Mouse (Mus musculus) lung, postnatal 0 days (tissue): ENCODE results near the gene Hdac7. TPM values are rescaled to one million over a fixed set of nuclear protein-coding genes. Genes with fewer than 3 reads are reported as not detected.
A peak's percentile ranks its signal among the peaks of the same experiment; 100 is the strongest.
"Not testable (repeated sequence)": the region's sequence is repeated elsewhere in the genome, so short reads cannot be mapped to it uniquely, and the experiment has no call there.

Experiments
- ATAC-seq: fragments of 200-750 bp; cut with Nextera tagmentation; 2 replicates; pipeline ENCODE4 v1.8.0; 2017; ENCODE audit warnings: moderate library complexity
- DNase-seq: peaks from one replicate; pipeline ENCODE4 v3.0.0-alpha.2; 2016; ENCODE audit warnings: low spot score
- H3K27ac ChIP-seq: fragments of 300-500 bp; sonication (generic); 2 replicates; pipeline ENCODE4 v1.5.1; 2014; ENCODE audit warnings: antibody characterized with exemption, mild to moderate bottlenecking, low read length, mixed read lengths
- H3K27me3 ChIP-seq: fragments of 300-500 bp; sonication (generic); replicated peaks from 2 replicates; pipeline ENCODE4 v1.6.1; 2014; ENCODE audit warnings: low read length, mixed read lengths; ENCODE audit not compliant: insufficient read depth
- H3K36me3 ChIP-seq: fragments of 300-500 bp; sonication (generic); 2 replicates; pipeline ENCODE4 v1.6.1; 2014; ENCODE audit warnings: low read length, mixed read lengths; ENCODE audit not compliant: insufficient read depth
- H3K4me1 ChIP-seq: fragments of 300-500 bp; sonication (generic); 2 replicates; pipeline ENCODE4 v1.6.1; 2014; ENCODE audit warnings: antibody characterized with exemption, low read depth, low read length, mixed read lengths; ENCODE audit not compliant: insufficient read depth
- H3K4me2 ChIP-seq: fragments of 300-500 bp; sonication (generic); replicated peaks from 2 replicates; pipeline ENCODE4 v1.6.1; 2014; ENCODE audit warnings: low read depth, mild to moderate bottlenecking, low read length, moderate library complexity, mixed read lengths
- H3K4me3 ChIP-seq: fragments of 300-500 bp; sonication (generic); 2 replicates; pipeline ENCODE4 v1.5.1; 2014; ENCODE audit warnings: low read depth, low read length
- H3K9ac ChIP-seq: fragments of 300-500 bp; sonication (generic); replicated peaks from 2 replicates; pipeline ENCODE4 v1.6.1; 2014; ENCODE audit warnings: low read depth, mild to moderate bottlenecking
- H3K9me3 ChIP-seq: fragments of 300-500 bp; sonication (generic); 2 replicates; pipeline ENCODE4 v1.6.1; 2016; ENCODE audit warnings: low read length, mixed read lengths
- CTCF ChIP-seq: IDR thresholded peaks from 2 replicates; pipeline ENCODE4 v1.5.1; 2016; ENCODE audit warnings: antibody characterized with exemption, mild to moderate bottlenecking
- EP300 ChIP-seq: IDR thresholded peaks from 2 replicates; pipeline ENCODE4 v1.6.1; 2016; ENCODE audit warnings: antibody characterized with exemption, mild to moderate bottlenecking, control low read depth
- WGBS: fragments of 180-500 bp; shearing (Covaris S2); extraction: QIAGEN DNeasy Blood & Tissue Kit; methylation state at CpG from one replicate; pipeline ENCODE4 v1.1.7; 2014; 5-methylcytosine and 5-hydroxymethylcytosine counted together
- polyA plus RNA-seq: library from polyadenylated mRNA; unstranded; fragments of >200 nt; fragmentation: Nextera tagmentation; extraction: Ambion mirVana; gene quantifications from 2 replicates; pipeline ENCODE4 v1.2.1, GENCODE M21; 2015

The Hdac7 gene
- polyA plus RNA-seq, 1 experiment from 2014 or later = 43.2 TPM

- 62% methylated on average over 9 of the region's 9 CpGs for WGBS
- H3K4me3 ChIP-seq = no peak overlapping the region
These were observed 36.1 kb upstream of the Hdac7 start for GRCm38 (mm10) chr15:97880441-97880840.

DNA sequence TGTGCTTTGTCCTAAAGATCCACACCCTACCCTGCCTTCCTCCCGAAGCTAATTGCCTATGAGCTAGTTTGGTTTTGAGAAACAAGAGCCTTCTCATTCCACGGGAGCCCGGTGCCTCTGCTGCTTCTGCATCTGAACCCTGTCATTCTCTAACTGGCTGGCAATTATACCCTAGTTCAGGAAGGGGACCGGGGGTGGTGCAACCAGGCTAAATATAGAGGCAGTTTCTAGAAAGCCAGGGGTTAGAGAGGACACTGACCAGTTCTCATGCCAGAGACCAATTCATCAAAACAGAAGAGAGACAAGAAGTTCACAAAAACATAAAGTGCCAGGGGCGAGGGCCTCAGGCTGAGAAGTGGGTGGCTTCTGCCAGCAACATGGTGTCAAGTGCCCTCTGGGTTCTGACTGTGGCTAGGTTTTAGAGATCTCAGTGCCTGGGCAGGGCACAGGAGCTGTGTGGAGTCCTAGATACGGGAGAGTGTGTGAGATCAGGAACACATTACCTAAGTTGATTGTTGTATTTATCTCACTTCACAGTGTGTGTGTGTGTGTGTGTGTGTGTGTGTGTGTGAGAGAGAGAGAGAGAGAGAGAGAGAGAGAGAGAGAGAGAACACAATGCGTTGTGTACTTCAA is 34.5 kb upstream of the Hdac7 start:
- no peaks in the 10 kb centered on the region for H3K9me3 ChIP-seq
- no peaks in the 10 kb centered on the region for H3K4me1 ChIP-seq
- TF ChIP-seq CTCF = no peak; the same call in 1 of the 2 replicates
- TF ChIP-seq EP300 = no peak
- H3K4me3 ChIP-seq = no peak overlapping the region
- no peaks in the 10 kb centered on the region for H3K27me3 ChIP-seq
- no peak for DNase-seq
- no peaks in the 10 kb centered on the region for H3K36me3 ChIP-seq
- H3K4me2 ChIP-seq = no peak overlapping the region
- no peak overlapping the region for H3K27ac ChIP-seq
- H3K9ac ChIP-seq = no peak overlapping the region
- 39% methylated on average over 7 of the region's 7 CpGs for WGBS
- peak; percentile 53 for ATAC-seq

More at GRCm38 (mm10) chr15:97880441-97880840, 36.1 kb upstream of the Hdac7 start:
- no peak overlapping the region for H3K27ac ChIP-seq
- TF ChIP-seq CTCF (no peak), EP300 (no peak)
- H3K9ac ChIP-seq = no peak overlapping the region
- H3K36me3 ChIP-seq = no peaks in the 10 kb centered on the region
- H3K4me1 ChIP-seq = no peaks in the 10 kb centered on the region
- no peaks in the 10 kb centered on the region for H3K9me3 ChIP-seq
- ATAC-seq (peak; percentile 13; the same call in 1 of the 2 replicates), DNase-seq (peak; percentile 46)
- no peaks in the 10 kb centered on the region for H3K27me3 ChIP-seq
- no peak overlapping the region for H3K4me2 ChIP-seq

DNA sequence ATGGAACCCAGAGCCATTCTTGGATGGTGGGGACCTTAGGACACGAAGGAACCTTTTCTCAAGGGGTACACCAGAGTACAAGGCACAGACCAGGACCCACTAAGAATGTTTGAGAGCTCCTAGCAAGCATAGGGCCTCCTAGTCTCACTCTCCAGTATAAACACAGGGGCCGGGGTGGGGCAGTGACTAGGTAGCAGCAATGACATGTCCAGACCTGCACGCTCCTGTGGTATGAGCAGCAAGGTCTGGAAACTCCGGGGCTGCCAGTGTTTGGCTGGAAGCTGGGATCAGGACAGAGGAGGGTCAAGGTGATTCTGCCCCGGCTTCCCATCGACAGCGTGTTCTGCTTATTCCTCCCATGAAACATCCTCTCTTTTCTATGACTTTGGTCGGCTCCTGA is 31.5 kb upstream of the Hdac7 start:
- TF ChIP-seq EP300 (no peak), CTCF (no peak)
- DNase-seq (no peak), ATAC-seq (peak; percentile 22; the same call in 1 of the 2 replicates)
- Histone ChIP-seq H3K27ac (no peak overlapping the region), H3K4me2 (no peak overlapping the region), H3K9me3 (no peaks in the 10 kb centered on the region), H3K4me3 (no peak overlapping the region), H3K9ac (no peak overlapping the region), H3K36me3 (no peaks in the 10 kb centered on the region), H3K27me3 (no peaks in the 10 kb centered on the region), H3K4me1 (no peaks in the 10 kb centered on the region)
- 70% methylated on average over 8 of the region's 8 CpGs for WGBS

- TF ChIP-seq EP300 (no peak), CTCF (no peak)
- Histone ChIP-seq H3K27ac (no peak overlapping the region), H3K4me1 (no peaks in the 10 kb centered on the region), H3K36me3 (no peaks in the 10 kb centered on the region), H3K9me3 (no peaks in the 10 kb centered on the region), H3K4me3 (no peak overlapping the region), H3K4me2 (no peak overlapping the region), H3K27me3 (no peaks in the 10 kb centered on the region), H3K9ac (no peak overlapping the region)
- DNase-seq = no peak
- WGBS = 54% methylated on average over 9 of the region's 9 CpGs
- ATAC-seq = no peak
These were observed 29.4 kb upstream of the Hdac7 start for GRCm38 (mm10) chr15:97873717-97874116.

DNA sequence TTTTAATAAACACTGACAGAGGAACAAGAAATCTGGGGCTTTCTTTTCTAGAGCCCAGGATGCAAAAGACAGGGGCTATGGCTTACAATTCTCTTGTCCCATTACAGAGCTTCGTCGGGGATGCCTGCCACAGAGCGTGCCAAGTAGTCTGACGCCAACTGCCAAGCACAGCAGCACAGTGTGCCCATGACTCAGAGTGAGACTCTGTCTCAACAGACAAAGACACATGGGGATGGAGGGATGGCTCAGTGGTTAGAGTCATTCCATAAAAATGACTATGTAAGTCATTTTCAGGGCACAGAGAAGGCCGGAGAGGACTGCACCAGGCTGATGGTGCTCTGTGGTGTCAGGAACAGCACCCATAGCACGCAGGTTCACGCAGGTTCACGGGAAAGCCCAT is 27.9 kb upstream of the Hdac7 start:
- Histone ChIP-seq H3K27me3 (no peaks in the 10 kb centered on the region), H3K4me3 (no peak overlapping the region), H3K9ac (no peak overlapping the region), H3K4me1 (no peaks in the 10 kb centered on the region), H3K36me3 (no peaks in the 10 kb centered on the region), H3K4me2 (no peak overlapping the region), H3K27ac (no peak overlapping the region), H3K9me3 (no peaks in the 10 kb centered on the region)
- WGBS = 92% methylated on average over 8 of the region's 8 CpGs
- no peak for TF ChIP-seq EP300
- no peak for TF ChIP-seq CTCF
- no peak for ATAC-seq
- DNase-seq = no peak

DNA sequence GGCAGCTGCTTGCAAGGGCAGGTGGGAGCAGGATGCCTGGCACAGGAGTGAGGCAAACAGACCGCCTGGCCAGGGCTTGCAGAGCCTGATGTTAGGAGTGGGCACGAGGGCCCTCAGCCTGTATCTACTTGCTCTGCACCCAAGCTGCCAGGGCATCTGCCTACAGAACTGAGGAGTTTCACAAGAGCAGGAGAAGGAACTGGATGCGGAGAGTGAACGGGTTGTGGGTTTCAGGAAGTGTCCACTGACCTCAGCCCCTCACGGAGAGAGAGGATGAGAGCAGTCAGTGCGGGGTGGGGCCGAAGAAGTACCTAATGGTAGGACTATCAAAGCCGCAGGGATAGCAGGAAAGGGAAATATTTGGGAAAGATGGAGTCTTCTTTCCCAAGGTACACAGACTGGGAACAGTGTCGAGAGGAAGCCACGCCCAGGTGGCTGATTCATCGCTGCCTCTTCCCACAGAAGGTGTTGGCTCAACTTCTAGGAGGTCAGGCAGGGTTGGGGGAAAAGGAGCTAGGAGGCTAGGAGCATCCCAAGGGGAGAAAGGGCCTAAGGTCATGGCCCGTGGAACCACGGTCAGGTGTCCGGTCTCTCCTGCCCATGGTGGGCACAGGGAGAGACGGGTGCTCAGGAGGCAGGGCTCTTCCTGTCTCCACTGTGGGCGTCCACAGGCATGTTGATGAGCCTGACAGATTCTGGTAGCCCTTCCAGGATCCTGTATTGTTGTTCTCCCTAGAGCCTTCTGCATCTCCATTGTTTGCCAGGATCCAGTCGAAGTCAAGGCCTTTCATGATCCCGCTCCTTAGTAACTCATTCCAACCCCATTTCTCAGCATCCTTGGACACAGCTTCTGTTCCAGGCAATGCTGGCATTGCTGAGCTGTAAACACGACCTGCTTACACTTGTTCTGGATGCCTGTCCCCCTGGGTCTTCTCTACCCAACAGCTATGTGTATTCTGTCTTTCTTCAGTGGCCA is 27.0 kb upstream of the Hdac7 start:
- no peak for TF ChIP-seq CTCF
- no peak for TF ChIP-seq EP300
- Histone ChIP-seq H3K36me3 (no peaks in the 10 kb centered on the region), H3K9me3 (no peaks in the 10 kb centered on the region), H3K4me2 (no peak overlapping the region), H3K27me3 (no peaks in the 10 kb centered on the region), H3K9ac (no peak overlapping the region), H3K27ac (no peak overlapping the region), H3K4me3 (no peak overlapping the region), H3K4me1 (no peaks in the 10 kb centered on the region)
- ATAC-seq = no peak
- DNase-seq = no peak
- WGBS = 70% methylated on average over 19 of the region's 19 CpGs

DNA sequence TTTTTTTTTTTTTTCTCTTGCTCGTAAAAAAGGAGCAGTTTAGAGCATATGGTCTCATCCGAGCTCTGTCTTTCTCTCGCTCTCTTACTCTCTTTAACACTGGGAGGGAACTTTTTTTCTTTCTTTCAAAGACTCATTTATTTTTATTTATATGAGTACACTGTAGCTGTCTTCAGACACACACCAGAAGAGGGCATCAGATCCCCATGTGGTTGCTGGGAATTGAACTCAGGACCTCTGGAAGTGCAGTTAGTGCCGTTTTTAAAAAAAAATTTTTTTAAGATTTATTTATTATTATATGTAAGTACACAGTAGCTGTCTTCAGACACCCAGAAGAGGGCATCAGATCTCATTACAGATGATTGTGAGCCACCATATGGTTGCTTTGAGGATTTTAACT is 25.8 kb upstream of the Hdac7 start:
- DNase-seq, ATAC-seq, H3K4me1 ChIP-seq, H3K9me3 ChIP-seq, H3K27ac ChIP-seq, H3K4me2 ChIP-seq, H3K9ac ChIP-seq, H3K4me3 ChIP-seq, H3K36me3 ChIP-seq, H3K27me3 ChIP-seq: not testable (repeated sequence)
- WGBS = 65% methylated on average over 4 of the region's 4 CpGs
